Mouse (Mus musculus): ENCODE results near the gene AV320801. TPM values are rescaled to one million over a fixed set of nuclear protein-coding genes. Genes with fewer than 3 reads are reported as not detected.
"Not testable (repeated sequence)": the region's sequence is repeated elsewhere in the genome, so short reads cannot be mapped to it uniquely, and the experiment has no call there.

The AV320801 gene
- total RNA-seq (2022) = not detected

- not testable (repeated sequence) for DNase-seq (ENCODE audit: low spot score)
Observed at GRCm38 (mm10) chrX:135494288-135494687, at the start of gene AV320801. TSS of gene AV320801 (plus strand) at chrX:135494588.

- DNase-seq (ENCODE audit: low spot score) = not testable (repeated sequence)
Observed at GRCm38 (mm10) chrX:135464160-135464559, 30.2 kb upstream of the AV320801 start.

GRCm38 (mm10) chrX:135481902-135482301 lies 12.5 kb upstream of the AV320801 start:
- DNase-seq (ENCODE audit: low spot score) = not testable (repeated sequence)

GRCm38 (mm10) chrX:135483183-135483582 lies 11.2 kb upstream of the AV320801 start:
- DNase-seq (ENCODE audit: low spot score) = not testable (repeated sequence)

Other genes with a start within 250 kb of the AV320801 start
- not detected for gene Pramel3, start 192.3 kb upstream of the AV320801 start, total RNA-seq (2022)
- gene Gm5128, start 121.3 kb upstream of the AV320801 start, total RNA-seq (2022) = not detected
- gene Gm7903, start 60.8 kb upstream of the AV320801 start, total RNA-seq (2022) = under 1 TPM in 1 of 4 experiments, not detected in 3; 0.08 TPM
- under 1 TPM in 1 of 4 experiments, not detected in 3; 0.31 TPM for gene Nxf7, start 104.2 kb downstream of the AV320801 start, total RNA-seq (2022)
- not detected for gene Prame, start 133.1 kb downstream of the AV320801 start, total RNA-seq (2022)
- under 1 TPM in 1 of 4 experiments, not detected in 3; 0.14 TPM for gene Tcp11x2, start 199.2 kb downstream of the AV320801 start, total RNA-seq (2022)
- gene Tmsb15a, start 230.7 kb downstream of the AV320801 start, total RNA-seq (2022) = not detected
- 1 to 10 TPM; 4.5 to 7.8 (median 5.7) TPM for gene Armcx5, start 248.1 kb downstream of the AV320801 start, total RNA-seq (2022)
- gene Gprasp1, start 248.1 kb downstream of the AV320801 start, total RNA-seq (2022) = 10 to 100 TPM; 17.9 to 25.6 (median 21.4) TPM